Mouse (Mus musculus) monocyte, adult 2 months (primary cell): ENCODE data around the gene Dennd2a.
"Not testable (repeated sequence)": the region's sequence is repeated elsewhere in the genome, so short reads cannot be mapped to it uniquely, and the experiment has no call there.

ENCODE experiments used
- DNase-seq, 2 experiments: peaks; one replicate each; pipeline ENCODE4 v3.0.0; 2022; ENCODE audit warnings: low spot score in 2 of 2, low read depth in 1 of 2

The Dennd2a gene

DNA sequence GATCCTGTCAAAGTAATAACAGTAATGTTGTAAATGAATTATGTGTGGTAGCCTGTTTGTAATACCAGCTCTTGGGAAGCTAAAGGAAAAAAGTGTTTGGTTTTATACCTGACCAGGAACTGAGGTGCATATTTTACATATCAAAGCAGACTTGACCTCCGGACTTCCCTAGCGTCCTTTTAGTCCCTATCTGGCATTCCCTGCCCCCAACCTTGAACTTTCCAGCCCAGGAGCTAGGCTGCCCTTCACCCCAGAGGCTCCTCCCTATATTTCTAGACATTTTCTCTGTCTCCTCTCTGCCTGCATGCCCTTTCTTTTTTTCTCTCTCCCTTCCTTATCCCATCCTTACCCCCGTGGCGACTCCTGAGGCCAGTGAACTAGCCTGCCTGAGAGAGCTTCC is 136.8 kb downstream of the Dennd2a start:
- DNase-seq, result no peak

DNA sequence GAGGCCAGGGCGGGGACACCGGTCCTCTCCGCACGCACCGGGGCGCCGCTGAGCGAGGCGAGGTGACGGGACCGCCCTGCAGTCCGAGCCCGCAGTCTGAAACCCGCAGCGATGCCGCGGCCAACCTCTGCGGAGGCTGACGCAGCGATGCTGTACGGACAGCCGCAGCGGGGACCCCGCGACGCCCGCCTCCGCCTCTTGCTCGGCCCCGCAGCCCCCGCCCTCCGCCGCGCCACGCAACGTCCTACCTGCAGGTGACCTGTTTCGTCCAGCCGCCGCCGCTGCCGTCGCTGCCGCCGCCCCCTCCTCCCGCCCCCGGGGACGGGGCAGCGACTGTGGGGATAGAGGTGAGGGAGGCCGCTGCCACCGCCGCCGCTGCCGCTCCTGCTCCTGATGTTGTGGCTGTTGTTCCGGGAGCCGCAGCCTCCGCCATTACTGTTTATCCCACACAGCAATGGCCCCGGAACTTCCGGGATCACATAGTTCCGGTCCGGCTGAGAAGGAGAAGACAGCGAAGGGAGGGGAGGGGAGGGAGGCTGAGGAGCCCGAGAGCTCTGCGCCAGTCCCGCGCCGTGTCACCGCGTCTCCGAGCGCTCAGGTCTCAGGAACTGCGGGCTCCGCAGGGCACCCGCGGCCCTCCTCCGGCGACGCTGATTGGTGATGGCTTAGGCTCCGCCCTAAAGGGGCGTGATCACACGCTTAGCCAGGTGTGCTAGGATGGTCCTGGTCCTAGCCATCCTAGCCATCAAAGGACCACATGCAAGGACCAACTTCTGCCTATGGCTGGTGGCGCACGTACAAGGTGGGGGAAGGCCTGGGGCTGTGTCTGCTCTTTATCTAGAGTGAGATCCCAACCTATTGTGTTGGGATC is 137.6 kb downstream of the Dennd2a start, which contains the start of gene Mkrn1:
Gene Mkrn1 (minus strand): TSS at position 612 of the 871 bp plus-strand sequence.
- peak; percentile 16 to 56 for DNase-seq

DNA sequence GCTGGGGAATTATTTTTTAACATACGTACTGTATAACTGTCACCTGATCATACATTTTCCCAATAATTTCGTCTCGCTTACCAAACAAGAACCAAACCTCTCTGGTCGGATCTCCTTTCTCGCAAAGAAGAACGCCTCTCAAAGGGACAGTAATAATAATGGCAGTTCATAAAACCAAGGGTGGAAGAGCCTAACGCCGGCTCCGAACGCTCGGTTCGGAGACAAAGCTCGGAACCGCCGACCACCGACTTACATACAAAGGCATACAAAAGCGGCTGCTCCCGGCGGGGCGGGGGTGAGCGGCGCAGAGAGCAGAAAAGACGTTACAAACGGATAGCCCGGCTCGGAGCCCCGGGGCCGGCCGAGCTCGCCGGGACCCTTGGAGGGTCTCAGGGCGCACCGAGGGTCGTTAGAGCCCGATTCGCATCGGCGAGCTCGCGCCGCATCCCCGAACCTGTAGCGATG is 138.2 kb downstream of the Dennd2a start:
- DNase-seq, result no peak

DNA sequence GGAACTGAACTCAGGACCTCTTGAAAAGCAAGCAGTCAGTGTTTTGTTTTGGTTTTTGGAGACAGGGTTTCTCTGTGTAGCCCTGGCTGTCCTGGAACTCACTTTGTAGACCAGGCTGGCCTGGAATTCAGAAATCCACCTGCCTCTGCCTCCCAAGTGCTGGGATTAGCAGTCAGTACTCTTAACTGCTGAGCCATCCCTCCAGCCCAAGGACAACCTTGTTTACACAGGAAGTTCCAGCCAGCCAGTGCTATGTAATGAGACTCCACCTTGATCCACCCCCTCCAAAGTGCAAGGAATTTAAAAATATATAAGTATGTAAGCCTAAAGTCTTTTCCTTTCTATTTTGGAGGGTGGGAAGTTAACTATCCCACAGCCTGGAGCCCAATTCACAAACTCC is 141.0 kb downstream of the Dennd2a start:
- not testable (repeated sequence) for DNase-seq

DNA sequence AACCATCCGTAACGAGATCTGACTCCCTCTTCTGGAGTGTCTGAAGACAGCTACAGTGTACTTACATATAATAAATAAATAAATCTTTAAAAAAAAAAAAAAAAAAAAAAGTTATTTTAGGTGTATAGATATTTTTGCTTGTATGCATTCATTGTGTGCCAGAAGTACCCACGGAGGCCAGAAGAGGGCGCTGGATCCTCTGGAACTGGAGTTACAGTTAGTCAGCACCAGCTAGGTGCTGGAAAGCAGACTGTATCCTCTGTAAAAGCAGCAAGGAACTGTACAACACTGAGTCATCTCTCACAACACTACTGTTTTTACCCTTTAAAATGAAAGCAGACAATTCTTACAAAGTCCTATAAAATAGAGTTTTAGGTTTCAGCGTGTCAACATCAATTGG is 141.9 kb downstream of the Dennd2a start:
- DNase-seq, result peak; percentile 37 to 73

DNA sequence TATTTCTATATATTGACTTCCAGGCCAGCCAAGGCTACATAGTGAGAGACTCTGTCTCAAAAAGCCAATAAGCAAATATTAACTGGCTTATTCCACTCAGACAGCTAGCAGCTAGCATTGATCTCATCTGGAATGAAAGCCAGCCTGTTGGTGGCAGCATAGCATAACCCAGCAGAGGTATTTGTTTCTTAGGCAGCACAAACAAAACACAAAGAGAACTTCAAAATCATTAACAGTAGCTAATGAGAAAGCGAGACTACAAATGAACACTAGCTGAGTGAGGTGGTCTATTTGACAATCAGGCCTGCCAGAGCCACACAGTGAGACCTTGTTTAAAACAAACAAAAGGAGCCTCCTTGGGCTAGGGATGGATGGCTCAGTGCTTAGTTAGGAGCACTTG is 143.6 kb downstream of the Dennd2a start:
- DNase-seq, result no peak
